Mouse (Mus musculus) liver, embryonic 11.5 days (tissue): Measurements from ENCODE around the gene Ppp1r16b. TPM values are rescaled to one million over a fixed set of nuclear protein-coding genes. Genes with fewer than 3 reads are reported as not detected.
A peak's percentile ranks its signal among the peaks of the same experiment; 100 is the strongest.

Experiments used
- ATAC-seq: fragments of 200-750 bp; cut with Nextera tagmentation; replicated peaks from 2 replicates; pipeline ENCODE4 v1.8.0; 2017; ENCODE audit warnings: moderate number of reproducible peaks, mild to moderate bottlenecking, moderate TSS enrichment, moderate library complexity; ENCODE audit not compliant: low FRiP score
- DNase-seq: peaks from one replicate; pipeline ENCODE4 v3.0.0-alpha.2; 2017; ENCODE audit warnings: low spot score
- H3K27ac ChIP-seq: fragments of 300-500 bp; sonication (generic); 2 replicates; pipeline ENCODE4 v1.5.1; 2014; ENCODE audit warnings: mild to moderate bottlenecking, low read depth, low read length, control low read depth
- H3K27me3 ChIP-seq: fragments of 300-500 bp; sonication (generic); replicated peaks from 2 replicates; pipeline ENCODE4 v1.6.1; 2014; ENCODE audit warnings: low read length, mixed read lengths; ENCODE audit not compliant: control insufficient read depth, insufficient read depth
- H3K36me3 ChIP-seq: fragments of 300-500 bp; sonication (generic); 2 replicates; pipeline ENCODE4 v1.6.1; 2014; ENCODE audit warnings: mild to moderate bottlenecking, low read length, moderate library complexity, mixed read lengths; ENCODE audit not compliant: control insufficient read depth, insufficient read depth
- H3K4me1 ChIP-seq: fragments of 300-500 bp; sonication (generic); replicated peaks from 2 replicates; pipeline ENCODE4 v1.6.1; 2014; ENCODE audit warnings: low read length, mixed read lengths; ENCODE audit not compliant: control insufficient read depth, insufficient read depth
- H3K4me2 ChIP-seq: fragments of 300-500 bp; sonication (generic); 2 replicates; pipeline ENCODE4 v1.6.1; 2014; ENCODE audit warnings: mild to moderate bottlenecking, control low read depth, moderate library complexity
- H3K4me3 ChIP-seq: fragments of 300-500 bp; sonication (generic); 2 replicates; pipeline ENCODE4 v1.5.1; 2014; ENCODE audit warnings: low read depth, low read length, control low read depth
- H3K9ac ChIP-seq: fragments of 300-500 bp; sonication (generic); 2 replicates; pipeline ENCODE4 v1.6.1; 2014; ENCODE audit warnings: low read depth, low read length, control low read depth
- H3K9me3 ChIP-seq: fragments of 300-500 bp; sonication (generic); 2 replicates; pipeline ENCODE4 v1.6.1; 2016; ENCODE audit warnings: low read length, inconsistent platforms, mixed read lengths; ENCODE audit not compliant: control insufficient read depth
- WGBS: fragments of 180-500 bp; shearing (Covaris S2); extraction: QIAGEN DNeasy Blood & Tissue Kit; methylation state at CpG from one replicate; pipeline ENCODE4 v1.1.7; 2014; 5-methylcytosine and 5-hydroxymethylcytosine counted together
- polyA plus RNA-seq: library from polyadenylated mRNA; unstranded; fragments of >200 nt; fragmentation: Nextera tagmentation; extraction: Ambion mirVana; gene quantifications from 2 replicates; pipeline ENCODE4 v1.2.1, GENCODE M21; 2014

The Ppp1r16b gene
- polyA plus RNA-seq, 1 experiment from 2014 or later = 5.2 TPM

- H3K27ac ChIP-seq = no peak overlapping the region
- H3K4me3 ChIP-seq = no peak overlapping the region
- ATAC-seq (no peak), DNase-seq (no peak)
- H3K9me3 ChIP-seq = no peaks in the 10 kb centered on the region
- H3K27me3 ChIP-seq = no peaks in the 10 kb centered on the region
- H3K36me3 ChIP-seq = peaks cover 30% of the 10 kb centered on the region
- WGBS = 90% methylated on average over 7 of the region's 7 CpGs
- peaks cover 16% of the 10 kb centered on the region for H3K4me1 ChIP-seq
- no peak overlapping the region for H3K4me2 ChIP-seq
- H3K9ac ChIP-seq = no peak overlapping the region
These were observed 115.9 kb downstream of the Ppp1r16b start for GRCm38 (mm10) chr2:158781126-158781525.

DNA sequence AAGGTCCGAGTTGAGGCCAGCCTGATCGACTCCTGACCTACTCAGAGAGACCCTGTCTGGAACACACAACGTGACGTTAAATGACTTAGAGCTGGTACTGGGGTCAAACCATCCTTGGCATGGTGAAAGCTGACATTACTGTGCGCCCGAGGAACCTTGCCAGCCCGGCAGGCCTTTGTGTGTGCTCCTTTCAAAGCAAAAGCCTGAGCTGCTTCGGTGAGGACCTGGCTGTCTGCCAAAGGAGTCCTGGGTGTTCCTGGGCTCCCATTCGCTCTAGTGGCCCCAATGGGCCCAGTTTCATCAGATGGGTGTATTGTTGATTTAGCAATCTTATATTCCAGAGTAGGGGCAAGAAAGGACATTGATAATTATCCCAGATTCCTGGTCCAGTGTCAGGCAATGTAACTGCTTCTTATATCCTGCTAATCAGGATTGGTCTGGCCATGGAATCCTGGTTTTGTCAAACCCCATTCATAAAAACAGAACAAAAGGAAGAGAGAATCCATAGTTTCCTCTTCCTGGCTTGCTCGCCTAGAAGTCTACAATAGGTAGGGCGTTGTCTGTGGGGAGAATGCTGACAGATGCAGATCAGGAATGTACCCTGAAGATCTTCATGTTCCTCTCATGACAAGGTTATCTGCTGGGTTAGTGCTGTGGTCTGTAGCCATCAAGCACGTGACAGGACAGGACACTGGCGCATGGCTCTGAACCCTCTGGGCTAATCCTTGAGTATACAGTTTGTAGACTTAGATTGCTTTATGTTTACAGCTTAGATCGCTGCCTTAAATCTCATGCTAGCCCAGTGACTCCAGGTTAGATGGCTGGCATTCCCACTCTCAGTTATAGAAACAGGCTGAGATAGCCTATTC lies 122.0 kb downstream of the Ppp1r16b start:
- 83% methylated on average over 14 of the region's 14 CpGs for WGBS
- ATAC-seq (peak; percentile 55), DNase-seq (no peak)
- Histone ChIP-seq H3K4me3 (no peak overlapping the region), H3K36me3 (peaks cover 22% of the 10 kb centered on the region), H3K4me2 (no peak overlapping the region), H3K9ac (no peak overlapping the region), H3K27ac (no peak overlapping the region), H3K27me3 (no peaks in the 10 kb centered on the region), H3K4me1 (no peaks in the 10 kb centered on the region; the same call in 1 of the 2 replicates), H3K9me3 (no peaks in the 10 kb centered on the region)

GRCm38 (mm10) chr2:158794494-158795004 lies 129.4 kb downstream of the Ppp1r16b start, which contains the start of gene Dhx35:
Gene Dhx35 (plus strand): TSS chr2:158794807.
- H3K4me3 ChIP-seq = peak within 1 kb of the TSS; percentile 92
- H3K4me2 ChIP-seq = peak within 1 kb of the TSS; percentile 80
- ATAC-seq (peak; percentile 98), DNase-seq (peak; percentile 97)
- peaks cover 5% of the 10 kb centered on the region for H3K4me1 ChIP-seq
- peak within 1 kb of the TSS; percentile 60 for H3K27ac ChIP-seq
- under 1% methylated on average over 30 of the region's 33 CpGs for WGBS
- peaks cover 2% of the 10 kb centered on the region; the same call in 1 of the 2 replicates for H3K36me3 ChIP-seq
- H3K9me3 ChIP-seq = no peaks in the 10 kb centered on the region
- H3K27me3 ChIP-seq = no peaks in the 10 kb centered on the region
- H3K9ac ChIP-seq = peak within 1 kb of the TSS; percentile 80

DNA sequence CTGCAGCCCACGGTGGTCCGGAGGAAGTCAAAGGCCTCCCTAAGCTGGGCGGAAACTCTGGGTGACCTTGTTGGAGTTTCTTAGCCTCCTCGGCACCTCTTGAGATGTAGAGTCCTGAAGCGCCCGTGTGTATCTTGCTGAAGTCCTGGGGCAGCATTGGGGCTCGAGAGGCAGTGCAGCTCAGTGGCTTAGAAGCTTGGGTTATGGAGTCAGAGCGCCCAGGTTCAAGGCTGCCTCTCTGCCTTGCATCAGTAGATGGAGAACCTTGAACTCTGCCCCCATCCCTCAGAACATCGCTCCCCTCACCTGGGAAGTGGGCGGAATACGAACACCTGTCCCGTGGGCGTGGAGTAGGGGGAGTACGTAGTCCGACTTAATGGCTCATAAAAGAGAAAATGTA lies 129.8 kb downstream of the Ppp1r16b start:
- Histone ChIP-seq H3K4me2 (peak overlapping the region; percentile 77), H3K27me3 (no peaks in the 10 kb centered on the region), H3K4me1 (peaks cover 5% of the 10 kb centered on the region), H3K27ac (peak overlapping the region; percentile 60), H3K9ac (peak overlapping the region; percentile 80), H3K9me3 (0 out of 2 replicates have a peak, but pooled peaks cover 3% of the 10 kb centered on the region), H3K36me3 (peaks cover 7% of the 10 kb centered on the region; the same call in 1 of the 2 replicates), H3K4me3 (peak overlapping the region; percentile 92)
- DNase-seq (no peak), ATAC-seq (no peak)
- 11% methylated on average over 15 of the region's 15 CpGs for WGBS

- Histone ChIP-seq H3K4me2 (no peak overlapping the region), H3K9ac (no peak overlapping the region), H3K27ac (no peak overlapping the region), H3K36me3 (peaks cover 10% of the 10 kb centered on the region; the same call in 1 of the 2 replicates), H3K9me3 (0 out of 2 replicates have a peak, but pooled peaks cover 3% of the 10 kb centered on the region), H3K27me3 (no peaks in the 10 kb centered on the region), H3K4me1 (peaks cover 5% of the 10 kb centered on the region), H3K4me3 (no peak overlapping the region)
- ATAC-seq = no peak
- no peak for DNase-seq
- WGBS = 83% methylated on average over 2 of the region's 2 CpGs
These were observed 130.7 kb downstream of the Ppp1r16b start for GRCm38 (mm10) chr2:158795875-158796274.

- H3K9me3 ChIP-seq = 0 out of 2 replicates have a peak, but pooled peaks cover 3% of the 10 kb centered on the region
- DNase-seq (no peak), ATAC-seq (no peak)
- H3K9ac ChIP-seq = no peak overlapping the region
- H3K27me3 ChIP-seq = no peaks in the 10 kb centered on the region
- no peaks in the 10 kb centered on the region for H3K4me1 ChIP-seq
- 82% methylated on average over 4 of the region's 4 CpGs for WGBS
- no peak overlapping the region for H3K4me3 ChIP-seq
- no peak overlapping the region for H3K4me2 ChIP-seq
- peaks cover 21% of the 10 kb centered on the region for H3K36me3 ChIP-seq
- H3K27ac ChIP-seq = no peak overlapping the region
These were observed 134.1 kb downstream of the Ppp1r16b start for GRCm38 (mm10) chr2:158799328-158799727.

DNA sequence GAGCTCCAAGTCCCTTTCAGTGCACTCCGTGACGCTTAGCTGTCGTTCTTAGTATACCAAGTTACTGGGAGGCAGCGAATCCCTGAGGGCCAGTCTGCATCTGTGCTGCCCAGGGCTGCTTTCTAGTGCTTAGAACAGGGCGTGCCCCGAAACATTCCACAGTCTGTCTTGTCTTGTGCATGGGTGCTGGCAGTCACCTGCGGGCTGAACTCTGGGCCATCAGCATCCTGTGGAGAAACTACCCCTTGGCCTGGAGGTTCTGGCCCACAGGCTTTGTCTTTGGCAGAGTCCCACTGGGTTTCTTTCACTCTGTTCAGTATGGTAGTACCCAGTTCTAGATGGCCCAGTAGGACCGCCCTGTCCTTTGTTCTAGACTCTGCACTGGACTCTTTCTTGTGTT lies 135.6 kb downstream of the Ppp1r16b start:
- Histone ChIP-seq H3K4me2 (no peak overlapping the region), H3K9ac (no peak overlapping the region), H3K27me3 (no peaks in the 10 kb centered on the region), H3K4me3 (no peak overlapping the region), H3K36me3 (peaks cover 23% of the 10 kb centered on the region), H3K4me1 (no peaks in the 10 kb centered on the region), H3K9me3 (0 out of 2 replicates have a peak, but pooled peaks cover 3% of the 10 kb centered on the region), H3K27ac (no peak overlapping the region)
- ATAC-seq (no peak), DNase-seq (no peak)
- WGBS = 94% methylated on average over 8 of the region's 8 CpGs

GRCm38 (mm10) chr2:158803575-158803974 lies 138.4 kb downstream of the Ppp1r16b start:
- H3K9me3 ChIP-seq = 0 out of 2 replicates have a peak, but pooled peaks cover 3% of the 10 kb centered on the region
- no peak overlapping the region for H3K4me3 ChIP-seq
- no peak for DNase-seq
- H3K36me3 ChIP-seq = peaks cover 23% of the 10 kb centered on the region
- WGBS = 83% methylated on average over 8 of the region's 8 CpGs
- no peak overlapping the region for H3K27ac ChIP-seq
- ATAC-seq = no peak
- H3K9ac ChIP-seq = no peak overlapping the region
- H3K4me1 ChIP-seq = no peaks in the 10 kb centered on the region
- no peak overlapping the region for H3K4me2 ChIP-seq
- H3K27me3 ChIP-seq = no peaks in the 10 kb centered on the region
